8 mouse cellular contexts compared by ENCODE assay signal in the genomic region with DNA sequence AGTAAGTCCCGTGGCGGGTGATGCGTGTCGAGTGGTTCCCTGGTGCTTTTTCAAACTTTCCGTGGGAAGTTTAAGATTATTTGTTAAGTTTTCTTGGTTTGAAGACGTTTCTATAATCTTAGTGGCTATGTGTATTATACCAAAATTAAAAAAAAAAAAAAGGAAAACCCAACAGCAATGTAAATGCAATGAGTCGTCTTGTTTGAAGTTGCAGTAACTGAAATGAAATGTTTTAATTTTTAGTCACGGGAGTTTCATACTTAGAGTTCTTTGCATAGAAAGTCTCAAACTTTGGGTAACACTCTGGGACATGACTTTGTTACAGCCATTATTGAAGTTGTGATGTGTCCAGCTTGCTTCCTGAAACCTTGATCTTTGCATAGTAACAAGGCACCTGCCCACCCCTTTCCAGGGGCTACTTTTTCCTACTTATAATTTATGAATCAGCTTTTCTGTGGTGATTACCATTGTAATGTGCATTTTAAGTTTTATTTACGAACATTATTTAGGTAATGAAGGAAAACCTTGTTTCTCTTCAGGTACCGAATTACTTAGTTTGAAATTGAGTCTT. TPM values are rescaled to one million over a fixed set of nuclear protein-coding genes. Genes with fewer than 3 reads are reported as not detected.
A peak's percentile ranks its signal among the peaks of the same experiment; 100 is the strongest.
DNase-seq lines count a peak whose midpoint lies in the region; ATAC-seq and TF ChIP-seq lines count a peak whose summit lies in the region.

No protein-coding gene starts in this region.

- peaks cover 25% of the 10 kb centered on the region for H3K4me1 ChIP-seq in hindbrain, embryonic 15.5 days (replicated peaks)
- H3K4me1 ChIP-seq in midbrain, postnatal 0 days (ENCODE audit: insufficient read depth, low read length): peaks cover 15% of the 10 kb centered on the region; the same call in 1 of the 2 replicates

- no peak for DNase-seq in layer of hippocampus, adult 2 months (ENCODE audit: low spot score in 2 of 2)
- DNase-seq in layer of hippocampus, postnatal 36 days: no peak
- peak; percentile 26 for DNase-seq in c-Kit-negative CD71-positive TER-119-positive erythroid progenitor cells, embryonic 14.5 days (ENCODE audit: low read depth, low spot score)
- no peak for DNase-seq in midbrain, postnatal 0 days (ENCODE audit: low spot score)
- no peak for DNase-seq in spleen, adult 12 weeks (ENCODE audit: low spot score)
- DNase-seq in right cerebral cortex, postnatal 10 days (ENCODE audit: low spot score in 2 of 2): no peak
- DNase-seq in thymus, postnatal 4 days: no peak

- ATAC-seq in hindbrain, embryonic 15.5 days (ENCODE audit: low FRiP score, low read depth): no peak
- ATAC-seq in midbrain, postnatal 0 days (ENCODE audit: low FRiP score): no peak

- TF ChIP-seq CTCF in layer of hippocampus, adult 2 months (conservative IDR thresholded peaks at IDR 0.05): no peak
- TF ChIP-seq CTCF in midbrain, postnatal 0 days (IDR thresholded peaks at IDR 0.05): no peak

- no peaks in the 10 kb centered on the region for H3K27me3 ChIP-seq in hindbrain, embryonic 15.5 days
- H3K27me3 ChIP-seq in midbrain, postnatal 0 days (ENCODE audit: insufficient read depth, low read length): no peaks in the 10 kb centered on the region

- peak overlapping the region; percentile 76 for H3K9ac ChIP-seq in hindbrain, embryonic 15.5 days
- peak overlapping the region; percentile 65; the same call in 1 of the 2 replicates for H3K9ac ChIP-seq in midbrain, postnatal 0 days (replicated peaks; ENCODE audit: low read length, poor library complexity, severe bottlenecking)

- WGBS in hindbrain, embryonic 15.5 days: 18% methylated on average over 10 of the region's 10 CpGs
- WGBS in midbrain, postnatal 0 days: 18% methylated on average over 10 of the region's 10 CpGs

- H3K4me3 ChIP-seq in layer of hippocampus, adult 2 months: peak overlapping the region; percentile 64
- H3K4me3 ChIP-seq in hindbrain, embryonic 15.5 days: peak overlapping the region; percentile 94
- peak overlapping the region; percentile 83 for H3K4me3 ChIP-seq in midbrain, postnatal 0 days (ENCODE audit: low read depth, low read length)

- H3K9me3 ChIP-seq in hindbrain, embryonic 15.5 days: no peaks in the 10 kb centered on the region
- no peaks in the 10 kb centered on the region for H3K9me3 ChIP-seq in midbrain, postnatal 0 days (ENCODE audit: low read length)

- peak overlapping the region; percentile 84 for H3K4me2 ChIP-seq in hindbrain, embryonic 15.5 days
- H3K4me2 ChIP-seq in midbrain, postnatal 0 days (ENCODE audit: low read depth, low read length, poor library complexity, severe bottlenecking): peak overlapping the region; percentile 48

- peak overlapping the region; percentile 89 for H3K27ac ChIP-seq in layer of hippocampus, adult 2 months
- peak overlapping the region; percentile 94; the same call in 1 of the 2 replicates for H3K27ac ChIP-seq in hindbrain, embryonic 15.5 days (replicated peaks)
- no peak overlapping the region for H3K27ac ChIP-seq in midbrain, postnatal 0 days (ENCODE audit: low read depth, low read length)

- H3K36me3 ChIP-seq in hindbrain, embryonic 15.5 days: no peaks in the 10 kb centered on the region
- no peaks in the 10 kb centered on the region for H3K36me3 ChIP-seq in midbrain, postnatal 0 days (ENCODE audit: insufficient read depth, low read length)

RNA-seq across cellular contexts. Expression of gene Rapgef6, which starts 0.9 kb away (rescaled TPM):
- total RNA-seq in layer of hippocampus, adult 2 months (2021): 10 to 100 TPM; 42.9 to 53.3 TPM
- total RNA-seq in layer of hippocampus, postnatal 36 days (2021): 10 to 100 TPM; 41.3 to 48.5 TPM
- 34.1 and 38.6 TPM in 2 replicates for polyA plus RNA-seq in hindbrain, embryonic 15.5 days (2015; fragmentation: Nextera tagmentation; extraction: Ambion mirVana)
- total RNA-seq in midbrain, postnatal 0 days (2014; rRNA removed): 62.9 and 88.4 TPM in 2 replicates
- polyA plus RNA-seq in midbrain, postnatal 0 days (2015; fragmentation: Nextera tagmentation; extraction: Ambion mirVana): 28.8 and 33.4 TPM in 2 replicates
